Mouse (Mus musculus) lung, embryonic 15.5 days (tissue): ENCODE measurements around the gene Casp4. TPM values are rescaled to one million over a fixed set of nuclear protein-coding genes. Genes with fewer than 3 reads are reported as not detected.

Experiments
- ATAC-seq: fragments of 200-750 bp; cut with Nextera tagmentation; 2 replicates; pipeline ENCODE4 v1.8.0; 2017; ENCODE audit warnings: moderate number of reproducible peaks, borderline replicate concordance; ENCODE audit not compliant: low FRiP score, low TSS enrichment; ENCODE audit errors: extremely low read depth
- H3K27ac ChIP-seq: fragments of 300-500 bp; sonication (generic); 2 replicates; pipeline ENCODE4 v1.5.1; 2015; ENCODE audit warnings: moderate library complexity, mild to moderate bottlenecking, inconsistent platforms
- H3K27me3 ChIP-seq: fragments of 300-500 bp; sonication (generic); 2 replicates; pipeline ENCODE4 v1.6.1; 2015; ENCODE audit warnings: inconsistent platforms
- H3K36me3 ChIP-seq: fragments of 300-500 bp; sonication (generic); 2 replicates; pipeline ENCODE4 v1.6.1; 2015; ENCODE audit warnings: inconsistent platforms
- H3K4me1 ChIP-seq: fragments of 300-500 bp; sonication (generic); 2 replicates; pipeline ENCODE4 v1.6.1; 2015; ENCODE audit warnings: inconsistent platforms
- H3K4me2 ChIP-seq: fragments of 300-500 bp; sonication (generic); 2 replicates; pipeline ENCODE4 v1.6.1; 2015; ENCODE audit warnings: inconsistent platforms, mild to moderate bottlenecking, moderate library complexity
- H3K4me3 ChIP-seq: fragments of 300-500 bp; sonication (generic); 2 replicates; pipeline ENCODE4 v1.5.1; 2015; ENCODE audit warnings: mild to moderate bottlenecking, inconsistent platforms
- H3K9ac ChIP-seq: fragments of 300-500 bp; sonication (generic); 2 replicates; pipeline ENCODE4 v1.6.1; 2015; ENCODE audit warnings: inconsistent platforms
- H3K9me3 ChIP-seq: fragments of 300-500 bp; sonication (generic); 2 replicates; pipeline ENCODE4 v1.6.1; 2016; ENCODE audit warnings: inconsistent platforms
- WGBS: fragments of 180-500 bp; shearing (Covaris S2); methylation state at CpG from one replicate; pipeline ENCODE4 v1.1.7; 2015; 5-methylcytosine and 5-hydroxymethylcytosine counted together
- polyA plus RNA-seq: library from polyadenylated mRNA; unstranded; fragments of >200 nt; fragmentation: Nextera tagmentation; extraction: Ambion mirVana; gene quantifications from 2 replicates; pipeline ENCODE4 v1.2.1, GENCODE M21; 2015

Casp4 gene
- polyA plus RNA-seq, 1 experiment from 2014 or later: 0.80 TPM

DNA sequence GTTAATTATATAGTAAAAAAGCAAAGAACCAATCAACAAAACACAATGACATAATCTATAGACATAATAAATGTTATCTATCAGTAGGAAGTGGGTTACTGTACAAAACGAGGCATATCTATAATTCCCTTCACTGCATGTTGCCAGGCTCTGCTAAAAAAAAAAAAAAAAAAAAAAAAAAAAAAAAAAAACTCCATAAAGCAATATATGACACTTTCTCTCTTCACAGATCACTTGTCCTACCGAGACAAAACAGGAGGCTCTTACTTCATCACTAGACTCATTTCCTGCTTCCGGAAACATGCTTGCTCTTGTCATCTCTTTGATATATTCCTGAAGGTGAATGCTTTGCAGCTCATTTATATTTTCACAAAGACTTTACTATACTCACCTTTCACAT, 19.6 kb downstream of the Casp4 start:
- ATAC-seq: no peak
- 64% methylated on average over 3 of the region's 3 CpGs for WGBS
- no peak overlapping the region for H3K9ac ChIP-seq

DNA sequence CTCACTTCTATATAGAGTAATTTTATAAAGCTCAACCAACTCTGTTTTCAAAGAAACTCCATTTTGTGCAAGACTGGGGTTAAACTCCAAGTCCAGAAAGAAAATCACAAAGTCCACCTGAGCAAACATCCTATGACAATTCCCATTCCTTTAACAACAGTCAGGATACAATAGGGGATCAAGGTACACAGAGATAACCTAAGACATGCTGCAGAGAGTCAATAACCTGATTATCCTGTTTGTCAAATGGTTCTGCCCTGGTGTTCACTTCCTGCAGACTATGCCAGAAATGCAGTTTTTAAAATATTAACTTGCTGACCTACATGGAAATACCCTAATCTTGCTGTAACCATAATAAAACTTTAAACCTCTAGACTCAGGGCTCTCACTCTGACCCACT, 23.8 kb downstream of the Casp4 start:
- no peak for ATAC-seq
- Histone ChIP-seq H3K4me3 (no peak overlapping the region), H3K27me3 (no peaks in the 10 kb centered on the region), H3K36me3 (no peaks in the 10 kb centered on the region), H3K9ac (no peak overlapping the region), H3K27ac (no peak overlapping the region), H3K4me1 (no peaks in the 10 kb centered on the region), H3K4me2 (no peak overlapping the region), H3K9me3 (no peaks in the 10 kb centered on the region)

More for the DNA sequence above, 19.6 kb downstream of the Casp4 start:
- Histone ChIP-seq H3K9me3 (no peaks in the 10 kb centered on the region), H3K4me2 (no peak overlapping the region), H3K27ac (no peak overlapping the region), H3K4me3 (no peak overlapping the region), H3K27me3 (no peaks in the 10 kb centered on the region), H3K36me3 (no peaks in the 10 kb centered on the region), H3K4me1 (no peaks in the 10 kb centered on the region)

DNA sequence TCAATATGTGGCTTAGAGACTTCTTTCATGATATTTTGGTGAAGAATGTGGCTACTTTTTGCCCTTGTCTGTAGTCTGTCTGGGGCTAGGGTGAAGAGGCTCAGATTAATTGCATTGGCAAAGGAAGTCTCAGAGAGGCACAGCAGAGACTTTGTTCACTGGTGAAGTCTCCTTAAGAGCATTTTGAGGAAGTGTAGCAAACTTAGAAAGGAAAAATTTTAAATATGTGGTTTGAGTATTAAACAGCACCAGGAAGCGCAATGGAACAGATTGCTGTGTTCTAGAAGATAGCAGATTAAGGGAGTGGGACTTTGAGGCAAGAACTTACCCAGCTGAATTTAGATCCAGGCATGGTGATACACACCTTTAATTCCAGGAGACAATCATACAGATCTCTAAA, 24.8 kb downstream of the Casp4 start:
- no peaks in the 10 kb centered on the region for H3K9me3 ChIP-seq
- H3K27me3 ChIP-seq: no peaks in the 10 kb centered on the region
- no peak overlapping the region for H3K9ac ChIP-seq
- WGBS: 86% methylated on average over 1 of the region's 1 CpGs
- no peaks in the 10 kb centered on the region for H3K4me1 ChIP-seq
- H3K4me3 ChIP-seq: no peak overlapping the region
- no peak overlapping the region for H3K27ac ChIP-seq
- H3K4me2 ChIP-seq: no peak overlapping the region
- ATAC-seq: no peak
- no peaks in the 10 kb centered on the region for H3K36me3 ChIP-seq

DNA sequence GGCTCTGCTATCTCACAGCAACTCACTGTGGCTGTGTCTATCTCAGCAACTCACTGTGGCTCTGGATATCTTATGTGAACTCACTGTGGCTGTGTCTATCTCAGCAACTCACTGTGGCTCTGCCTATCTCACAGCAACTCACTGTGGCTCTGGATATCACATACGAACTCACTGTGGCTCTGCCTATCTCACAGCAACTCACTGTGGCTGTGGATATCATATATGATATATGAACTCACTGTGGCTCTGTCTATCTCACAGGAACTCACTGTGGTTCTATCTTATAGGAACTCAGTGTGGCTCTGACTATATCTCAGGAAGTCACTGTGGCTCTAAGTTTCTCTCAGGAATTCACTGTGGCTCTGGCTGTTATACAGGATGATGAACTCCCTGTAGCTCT, 34.5 kb downstream of the Casp4 start:
- WGBS: 61% methylated on average over 1 of the region's 1 CpGs
- no peak for ATAC-seq
- Histone ChIP-seq H3K27ac (no peak overlapping the region), H3K9me3 (no peaks in the 10 kb centered on the region), H3K4me2 (no peak overlapping the region), H3K27me3 (no peaks in the 10 kb centered on the region), H3K4me3 (no peak overlapping the region), H3K36me3 (no peaks in the 10 kb centered on the region), H3K4me1 (no peaks in the 10 kb centered on the region), H3K9ac (no peak overlapping the region)

DNA sequence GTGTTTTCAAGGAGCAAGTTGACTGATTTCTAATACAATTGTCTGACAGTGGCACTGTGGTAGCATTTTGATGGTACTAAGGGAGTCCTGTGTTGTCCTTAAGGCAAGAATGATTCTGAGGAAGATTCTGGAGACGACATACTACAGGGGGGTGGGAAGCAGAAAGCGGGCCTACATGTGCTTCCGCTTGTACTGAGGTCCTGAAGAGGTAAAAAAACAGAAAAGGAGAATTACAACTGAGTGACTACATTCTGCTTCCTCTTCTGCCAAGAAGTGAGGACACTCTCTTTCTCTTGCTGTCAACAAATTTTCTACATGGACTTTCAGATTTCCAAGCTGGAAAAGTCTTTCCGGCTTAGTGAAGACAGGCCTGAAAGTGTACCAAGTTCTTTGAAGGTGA, 35.5 kb downstream of the Casp4 start:
- no peak for ATAC-seq

DNA sequence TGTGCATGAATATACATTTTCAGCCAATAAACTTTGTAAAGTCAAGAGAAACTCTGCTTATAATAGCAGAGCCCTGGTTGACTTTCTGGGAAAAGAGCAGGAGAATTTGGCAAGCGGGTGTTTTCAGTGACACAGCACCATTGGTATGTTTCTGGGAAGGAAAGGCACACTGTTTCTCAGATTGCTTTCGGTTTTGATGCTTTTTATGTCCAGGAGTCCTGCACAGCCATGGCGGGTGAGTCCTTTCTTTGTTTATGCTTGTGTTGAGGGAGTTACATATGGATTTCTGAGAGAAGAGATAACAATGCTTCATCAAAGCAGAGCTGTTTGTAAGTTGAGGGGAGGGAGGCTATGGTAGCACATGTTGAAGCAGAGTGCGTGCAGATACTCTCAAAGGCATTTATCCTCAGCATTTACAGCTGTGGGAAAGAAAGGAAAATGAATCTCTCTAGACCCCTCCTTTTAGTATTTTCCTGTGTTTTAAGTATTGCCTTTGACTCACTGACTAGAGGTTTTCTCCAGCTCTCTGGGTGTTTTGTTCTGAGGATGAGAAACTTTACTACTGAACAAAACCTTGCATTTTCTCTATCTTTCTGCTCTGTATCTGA, 36.8 kb downstream of the Casp4 start, which contains the start of gene Casp12:
TSS of gene Casp12 (plus strand) at position 140 of the 608 bp plus-strand sequence.
- no peaks in the 10 kb centered on the region for H3K27me3 ChIP-seq
- 27% methylated on average over 4 of the region's 4 CpGs for WGBS
- no peak; the same call in 1 of the 2 replicates for ATAC-seq
- peak within 1 kb of the TSS; percentile 24 for H3K27ac ChIP-seq
- no peaks in the 10 kb centered on the region for H3K9me3 ChIP-seq
- no peak within 1 kb of the TSS for H3K4me3 ChIP-seq
- H3K9ac ChIP-seq: no peak within 1 kb of the TSS
- no peaks in the 10 kb centered on the region for H3K4me1 ChIP-seq
- H3K36me3 ChIP-seq: no peaks in the 10 kb centered on the region
- H3K4me2 ChIP-seq: no peak within 1 kb of the TSS

More for the DNA sequence above, 35.5 kb downstream of the Casp4 start:
- no peak overlapping the region for H3K4me3 ChIP-seq
- H3K27ac ChIP-seq: no peak overlapping the region
- 87% methylated on average over 4 of the region's 4 CpGs for WGBS
- H3K36me3 ChIP-seq: no peaks in the 10 kb centered on the region
- no peaks in the 10 kb centered on the region for H3K4me1 ChIP-seq
- no peaks in the 10 kb centered on the region for H3K9me3 ChIP-seq
- H3K27me3 ChIP-seq: no peaks in the 10 kb centered on the region
- no peak overlapping the region for H3K9ac ChIP-seq
- H3K4me2 ChIP-seq: no peak overlapping the region

DNA sequence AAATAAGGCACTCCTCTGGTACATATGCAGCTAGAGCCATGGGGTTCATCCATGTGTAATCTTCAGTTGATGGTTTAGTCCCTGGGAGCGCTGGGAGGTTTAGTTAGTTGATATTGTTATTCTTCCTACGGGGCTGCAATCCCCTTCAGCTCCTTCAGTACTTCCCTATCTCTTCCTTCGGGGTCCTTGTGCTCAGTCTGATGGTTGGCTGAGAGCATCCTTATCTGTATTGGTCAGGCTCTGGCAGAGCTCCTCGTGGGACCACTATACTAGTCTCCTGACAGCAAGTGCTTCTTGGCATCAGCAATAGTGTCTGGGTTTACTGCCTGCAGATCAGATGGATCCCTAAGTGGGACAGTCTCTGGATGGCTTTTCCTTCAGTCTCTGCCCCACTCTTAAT, 38.8 kb downstream of the Casp4 start:
- no peak for ATAC-seq
- Histone ChIP-seq H3K9me3 (no peaks in the 10 kb centered on the region), H3K27ac (no peak overlapping the region), H3K4me3 (no peak overlapping the region), H3K4me2 (no peak overlapping the region), H3K27me3 (no peaks in the 10 kb centered on the region), H3K36me3 (no peaks in the 10 kb centered on the region), H3K4me1 (no peaks in the 10 kb centered on the region), H3K9ac (no peak overlapping the region)
- WGBS: 74% methylated on average over 4 of the region's 4 CpGs

DNA sequence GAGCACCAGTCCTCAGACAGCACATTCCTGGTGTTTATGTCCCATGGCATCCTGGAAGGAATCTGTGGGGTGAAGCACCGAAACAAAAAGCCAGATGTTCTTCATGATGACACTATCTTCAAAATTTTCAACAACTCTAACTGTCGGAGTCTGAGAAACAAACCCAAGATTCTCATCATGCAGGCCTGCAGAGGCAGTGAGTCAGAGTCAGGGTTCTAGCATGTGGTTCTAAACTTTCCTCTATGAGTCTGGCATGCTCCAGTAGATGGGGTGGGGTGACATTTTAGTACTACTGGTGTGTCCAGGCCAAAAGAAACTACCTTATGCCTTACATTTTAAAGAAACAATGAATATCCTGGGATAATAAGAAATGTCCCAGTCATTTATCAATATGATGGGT, 45.0 kb downstream of the Casp4 start:
- H3K9me3 ChIP-seq: no peaks in the 10 kb centered on the region
- 70% methylated on average over 2 of the region's 2 CpGs for WGBS
- H3K4me3 ChIP-seq: no peak overlapping the region
- H3K9ac ChIP-seq: no peak overlapping the region
- no peak overlapping the region for H3K4me2 ChIP-seq
- H3K27me3 ChIP-seq: no peaks in the 10 kb centered on the region
- no peak for ATAC-seq
- no peak overlapping the region for H3K27ac ChIP-seq
- H3K4me1 ChIP-seq: no peaks in the 10 kb centered on the region
- no peaks in the 10 kb centered on the region for H3K36me3 ChIP-seq

DNA sequence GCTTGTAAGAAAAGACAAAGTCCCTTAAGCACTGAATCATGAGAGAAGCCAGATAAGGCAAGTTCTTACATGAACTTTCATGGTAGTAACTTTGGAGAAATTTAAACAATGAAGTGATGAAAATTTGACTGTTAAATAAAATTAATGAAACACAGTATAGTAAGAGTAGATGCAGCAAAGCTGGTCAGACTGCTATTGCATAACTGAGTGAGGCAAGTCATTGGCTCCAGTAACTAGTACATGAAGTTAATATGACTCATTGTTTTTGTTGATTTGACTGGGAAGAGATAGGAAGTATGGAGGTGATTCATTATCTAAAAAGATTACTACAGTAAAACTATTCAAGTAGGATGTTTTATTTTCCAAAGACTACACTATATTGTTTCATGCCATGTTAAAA, 48.2 kb downstream of the Casp4 start:
- no peaks in the 10 kb centered on the region for H3K27me3 ChIP-seq

More for the DNA sequence above, 48.2 kb downstream of the Casp4 start:
- H3K9me3 ChIP-seq: no peaks in the 10 kb centered on the region
- no peaks in the 10 kb centered on the region for H3K36me3 ChIP-seq
- no peak overlapping the region for H3K4me3 ChIP-seq
- H3K9ac ChIP-seq: no peak overlapping the region
- no peaks in the 10 kb centered on the region for H3K4me1 ChIP-seq
- ATAC-seq: no peak
- no peak overlapping the region for H3K4me2 ChIP-seq
- no peak overlapping the region for H3K27ac ChIP-seq

Other genes starting within 250 kb of the Casp4 start
- gene Casp1, start 10.3 kb upstream of the Casp4 start, polyA plus RNA-seq: 0.69 and 1.4 TPM in 2 replicates
- gene Casp12, start 36.6 kb downstream of the Casp4 start, polyA plus RNA-seq: 2.7 and 2.8 TPM in 2 replicates